Mouse (Mus musculus) erythroblast, embryonic 14.5 days (primary cell): ENCODE measurements at regions not wholly inside any gene's neighbourhood (a gene's known extent, or its start where the extent isn't known, plus 50 kb on each side); places are given as distances from the start of the nearest gene placed in this dataset.

Experiments
- GATA1 ChIP-seq: IDR thresholded peaks from 2 replicates; pipeline ENCODE4 v1.6.1; 2012; ENCODE audit warnings: low read length, inconsistent platforms, mixed read lengths
- TAL1 ChIP-seq: IDR thresholded peaks from 3 replicates; pipeline ENCODE4 v1.6.1; 2012; ENCODE audit warnings: low read length, inconsistent platforms, mixed read lengths

DNA sequence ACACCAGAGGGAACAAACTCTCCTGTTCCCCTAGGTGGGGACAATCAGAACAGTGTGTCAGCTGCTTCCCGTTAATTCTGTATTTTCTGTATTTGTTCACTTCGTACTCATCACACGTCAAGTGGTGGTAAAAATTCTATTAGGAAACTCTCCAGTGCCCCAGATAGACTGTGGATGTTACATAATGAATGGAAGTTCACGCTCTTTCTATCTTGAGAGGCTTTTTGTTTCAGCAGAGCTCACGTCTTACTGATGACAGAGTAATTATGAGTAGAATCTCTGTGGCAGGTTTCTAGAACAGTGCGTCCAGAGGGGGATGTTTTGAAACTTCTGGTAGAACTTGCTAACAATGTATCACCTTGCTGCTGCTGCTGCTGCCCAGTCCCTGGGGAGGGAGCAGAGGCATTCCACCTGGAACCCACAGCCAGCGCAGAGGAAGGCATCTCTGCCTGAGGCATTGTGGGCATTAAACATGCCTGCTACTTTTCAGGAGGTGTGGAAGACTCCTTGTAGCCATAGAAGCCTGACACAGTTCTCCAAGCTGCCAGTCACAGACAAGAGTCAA lies 740.6 kb downstream of the 4930447A16Rik start:
- TF ChIP-seq GATA1 (no peak), TAL1 (no peak)
